Mouse (Mus musculus) thymus, adult 2 months (tissue): ENCODE data around the gene Washc2. TPM values are rescaled to one million over a fixed set of nuclear protein-coding genes. Genes with fewer than 3 reads are reported as not detected.
"Not testable (repeated sequence)": the region's sequence is repeated elsewhere in the genome, so short reads cannot be mapped to it uniquely, and the experiment has no call there.

Experiments
- DNase-seq: peaks from one replicate; pipeline ENCODE4 v3.0.0; 2021
- H3K27ac ChIP-seq: fragments of 200-500 bp; 2 replicates; pipeline ENCODE4 v1.5.1; 2012; ENCODE audit warnings: low read length, control low read depth; ENCODE audit not compliant: control insufficient read depth, insufficient read depth
- H3K27me3 ChIP-seq: fragments of 200-500 bp; 2 replicates; pipeline ENCODE4 v1.6.1; 2012; ENCODE audit warnings: mild to moderate bottlenecking, low read length, moderate library complexity, mixed read lengths; ENCODE audit not compliant: control insufficient read depth, insufficient read depth
- H3K36me3 ChIP-seq: fragments of 200-500 bp; 2 replicates; pipeline ENCODE4 v1.6.1; 2012; ENCODE audit warnings: mild to moderate bottlenecking, low read length, moderate library complexity; ENCODE audit not compliant: control insufficient read depth, insufficient read depth
- H3K4me1 ChIP-seq: fragments of 200-500 bp; replicated peaks from 2 replicates; pipeline ENCODE4 v1.6.1; 2012; ENCODE audit warnings: low read length; ENCODE audit not compliant: control insufficient read depth, insufficient read depth
- H3K4me3 ChIP-seq: fragments of 200-500 bp; 2 replicates; pipeline ENCODE4 v1.5.1; 2012; ENCODE audit warnings: mild to moderate bottlenecking, low read length, control low read depth, moderate library complexity; ENCODE audit not compliant: control insufficient read depth, insufficient read depth
- CTCF ChIP-seq: fragments of 200-500 bp; IDR thresholded peaks from 2 replicates; pipeline ENCODE4 v1.5.1; 2012; ENCODE audit warnings: mild to moderate bottlenecking, control low read depth, low read length, moderate library complexity, borderline replicate concordance; ENCODE audit not compliant: control insufficient read depth, poor library complexity, insufficient read depth; ENCODE audit errors: extremely low read depth
- POLR2A ChIP-seq: fragments of 200-500 bp; IDR thresholded peaks from 2 replicates; pipeline ENCODE4 v1.6.1; 2012; ENCODE audit warnings: mild to moderate bottlenecking, low read length, control low read depth, moderate library complexity; ENCODE audit not compliant: control insufficient read depth, poor library complexity, insufficient read depth; ENCODE audit errors: extremely low read depth
- WGBS: fragments of 180-500 bp; shearing (Covaris S2); methylation state at CpG from one replicate; pipeline ENCODE4 v1.1.7; 2018; 5-methylcytosine and 5-hydroxymethylcytosine counted together
- polyA plus RNA-seq: library from polyadenylated mRNA; depleted of rRNA; stranded (reverse); fragments of >200 nt; gene quantifications from 2 replicates; pipeline ENCODE4 v1.2.3, GENCODE M21; 2012

The Washc2 gene
- polyA plus RNA-seq, 1 experiment = 61.7 TPM

DNA sequence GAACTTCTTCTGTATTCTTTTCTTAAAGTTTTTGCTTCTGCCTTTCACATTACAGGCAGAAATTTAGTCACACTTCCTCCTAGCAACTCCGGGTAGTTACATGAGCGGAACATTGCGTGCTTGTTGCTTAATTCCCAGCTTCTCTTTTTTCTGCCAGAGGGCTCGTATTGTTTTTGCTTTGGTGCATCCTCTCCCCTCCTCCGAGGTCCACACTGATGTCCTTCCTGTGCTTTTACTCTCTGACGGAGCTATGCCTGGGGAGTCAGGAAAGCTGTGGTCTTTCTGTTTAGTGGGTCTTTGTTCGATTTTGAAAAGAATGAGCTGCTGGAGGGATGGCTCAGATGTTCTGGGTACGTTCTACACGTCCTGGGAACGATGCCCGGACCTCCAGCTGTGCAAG, 19.9 kb downstream of the Washc2 start:
- peaks cover 26% of the 10 kb centered on the region for H3K36me3 ChIP-seq
- H3K27ac ChIP-seq = peak overlapping the region; percentile 43; the same call in 1 of the 2 replicates
- H3K4me3 ChIP-seq = no peak overlapping the region
- no peak for TF ChIP-seq CTCF
- TF ChIP-seq POLR2A = no peak
- no peaks in the 10 kb centered on the region for H3K27me3 ChIP-seq
- no peaks in the 10 kb centered on the region for H3K4me1 ChIP-seq
- no peak for DNase-seq
- WGBS = 88% methylated on average over 11 of the region's 11 CpGs

DNA sequence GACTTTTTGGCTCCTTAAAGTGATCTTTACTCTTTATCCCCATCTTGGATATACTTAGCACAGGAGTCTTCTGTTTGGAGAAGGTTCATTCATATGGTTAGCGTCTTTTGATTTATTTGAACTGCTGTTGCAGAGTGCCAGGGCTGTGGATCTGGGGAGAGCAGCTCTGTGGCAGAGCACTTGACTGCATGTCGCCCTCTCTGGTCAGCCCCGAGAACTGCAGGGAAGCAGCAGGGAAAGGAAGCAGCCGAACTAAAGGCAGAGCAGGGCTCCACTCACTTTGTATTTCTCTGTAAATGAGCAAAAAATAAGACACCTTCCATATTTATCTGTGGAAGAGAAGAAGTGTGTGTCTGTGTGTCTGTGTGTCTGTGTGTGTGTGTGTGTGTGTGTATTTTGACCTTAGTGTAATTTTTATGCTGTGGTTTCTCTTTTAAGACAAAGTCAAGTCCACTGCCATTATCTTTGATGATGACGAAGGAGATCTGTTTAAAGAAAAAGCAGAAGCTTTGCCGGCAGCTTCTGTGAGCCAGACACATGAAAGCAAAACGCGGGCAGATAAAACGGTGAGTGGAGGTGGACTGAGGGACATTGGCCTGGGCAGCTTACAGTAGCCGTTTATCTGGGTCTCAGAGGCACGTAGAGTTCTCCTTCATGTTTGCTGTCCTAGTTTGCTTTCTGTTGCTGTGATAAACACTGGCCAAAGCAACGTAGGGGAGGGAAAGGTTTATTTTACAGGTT, 21.1 kb downstream of the Washc2 start:
- Histone ChIP-seq H3K27ac (no peak overlapping the region), H3K27me3 (no peaks in the 10 kb centered on the region), H3K4me3 (no peak overlapping the region), H3K36me3 (peaks cover 23% of the 10 kb centered on the region), H3K4me1 (no peaks in the 10 kb centered on the region)
- DNase-seq = peak; percentile 67
- TF ChIP-seq POLR2A (no peak), CTCF (peak; percentile 84)
- WGBS = 57% methylated on average over 12 of the region's 12 CpGs

GRCm38 (mm10) chr6:116234821-116235220, 27.0 kb downstream of the Washc2 start:
- WGBS = 99% methylated on average over 2 of the region's 2 CpGs

DNA sequence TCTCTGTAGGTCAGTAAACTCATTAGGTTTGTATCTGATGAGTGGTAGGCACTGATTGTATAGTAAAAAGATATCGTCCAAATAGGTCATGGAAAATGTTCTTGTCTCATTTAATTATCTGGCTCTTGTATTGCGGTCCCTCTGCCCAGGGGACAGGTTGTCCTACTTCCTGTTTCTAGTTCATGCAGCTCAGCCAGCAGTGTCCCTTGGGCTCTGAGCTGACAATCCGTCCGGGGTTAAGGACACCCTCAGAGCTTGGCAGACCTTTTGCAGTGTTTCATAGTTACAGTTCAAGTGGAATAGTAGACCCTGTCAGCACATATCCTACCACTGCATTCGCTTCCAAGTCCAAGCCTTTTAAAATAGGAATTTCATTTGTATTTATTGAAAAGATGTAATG, 27.5 kb downstream of the Washc2 start:
- H3K4me3 ChIP-seq = no peak overlapping the region
- no peaks in the 10 kb centered on the region for H3K4me1 ChIP-seq
- WGBS = 98% methylated on average over 5 of the region's 5 CpGs
- TF ChIP-seq CTCF = no peak
- no peak for DNase-seq
- H3K36me3 ChIP-seq = peaks cover 24% of the 10 kb centered on the region
- no peak overlapping the region for H3K27ac ChIP-seq
- H3K27me3 ChIP-seq = no peaks in the 10 kb centered on the region

More at GRCm38 (mm10) chr6:116234821-116235220, 27.0 kb downstream of the Washc2 start:
- not testable (repeated sequence) for H3K27me3 ChIP-seq, DNase-seq, H3K27ac ChIP-seq, H3K4me1 ChIP-seq, H3K4me3 ChIP-seq
- H3K36me3 ChIP-seq = peaks cover 24% of the 10 kb centered on the region

DNA sequence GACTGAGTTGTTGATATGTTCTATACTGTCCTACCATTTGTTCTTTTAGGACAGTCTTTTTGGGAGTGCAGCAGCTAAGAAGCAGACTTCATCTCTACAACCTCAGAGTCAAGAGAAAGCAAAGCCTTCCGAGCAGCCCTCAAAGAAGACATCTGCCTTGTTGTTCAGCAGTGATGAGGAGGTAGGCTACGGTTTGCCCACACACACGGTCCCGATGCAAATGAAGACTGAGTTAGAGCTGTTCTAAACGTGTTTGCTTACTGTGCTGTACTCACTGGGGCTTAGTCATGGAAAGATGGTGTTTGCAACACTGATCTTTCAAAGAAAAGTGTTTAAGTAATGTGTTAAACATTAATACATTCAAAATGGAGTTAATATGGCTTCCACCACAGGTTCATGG, 30.2 kb downstream of the Washc2 start:
- 95% methylated on average over 5 of the region's 5 CpGs for WGBS
- no peak overlapping the region for H3K27ac ChIP-seq

DNA sequence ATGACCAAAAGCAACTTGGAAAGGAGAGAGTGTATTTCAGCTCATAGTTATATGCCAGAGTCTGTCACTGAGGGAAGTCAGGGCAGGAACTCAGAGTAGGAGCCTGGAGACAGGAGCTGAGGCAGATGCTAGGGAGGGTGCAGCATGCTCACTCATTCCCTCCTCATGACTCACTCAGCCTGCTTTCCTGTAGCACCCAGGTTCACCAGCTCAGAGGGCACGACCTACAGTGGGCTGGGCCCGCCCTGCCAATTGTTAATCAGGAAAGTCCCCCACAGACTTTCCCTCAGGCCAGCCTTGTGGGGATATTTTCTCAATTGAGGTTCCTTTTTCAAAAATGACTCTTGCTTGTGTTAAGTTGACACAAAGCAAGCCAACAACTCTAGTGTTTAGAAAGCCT, 32.5 kb downstream of the Washc2 start:
- no peak overlapping the region for H3K4me3 ChIP-seq
- TF ChIP-seq POLR2A (no peak), CTCF (no peak)
- WGBS = 91% methylated on average over 2 of the region's 2 CpGs
- no peaks in the 10 kb centered on the region for H3K27me3 ChIP-seq
- no peak for DNase-seq
- peaks cover 38% of the 10 kb centered on the region for H3K36me3 ChIP-seq
- no peaks in the 10 kb centered on the region for H3K4me1 ChIP-seq
- no peak overlapping the region for H3K27ac ChIP-seq

More for the DNA sequence above, 30.2 kb downstream of the Washc2 start:
- DNase-seq = no peak
- TF ChIP-seq CTCF = no peak
- TF ChIP-seq POLR2A = no peak
- no peak overlapping the region for H3K4me3 ChIP-seq
- no peaks in the 10 kb centered on the region for H3K4me1 ChIP-seq
- H3K36me3 ChIP-seq = peaks cover 32% of the 10 kb centered on the region
- no peaks in the 10 kb centered on the region for H3K27me3 ChIP-seq

- no peak for DNase-seq
- H3K4me1 ChIP-seq = no peaks in the 10 kb centered on the region
- peaks cover 13% of the 10 kb centered on the region for H3K36me3 ChIP-seq
- no peaks in the 10 kb centered on the region for H3K27me3 ChIP-seq
- TF ChIP-seq CTCF = no peak
- no peak for TF ChIP-seq POLR2A
- H3K4me3 ChIP-seq = no peak overlapping the region
- 97% methylated on average over 4 of the region's 4 CpGs for WGBS
- H3K27ac ChIP-seq = no peak overlapping the region
These were observed 51.8 kb downstream of the Washc2 start for GRCm38 (mm10) chr6:116259649-116260048.
